Mouse (Mus musculus) limb, embryonic 14.5 days (tissue): Measurements from ENCODE around the gene Epha4. TPM values are rescaled to one million over a fixed set of nuclear protein-coding genes. Genes with fewer than 3 reads are reported as not detected.

Experiments
- ATAC-seq: fragments of 200-750 bp; cut with Nextera tagmentation; 2 replicates; pipeline ENCODE4 v1.8.0; 2017; ENCODE audit warnings: low read depth, moderate number of reproducible peaks, moderate TSS enrichment; ENCODE audit not compliant: low FRiP score
- DNase-seq: peaks from one replicate; pipeline ENCODE4 v3.0.0-alpha.2; 2015; ENCODE audit warnings: low spot score
- H3K27ac ChIP-seq: fragments of 300-500 bp; sonication (generic); replicated peaks from 2 replicates; pipeline ENCODE4 v1.5.1; 2014; ENCODE audit warnings: low read depth, mild to moderate bottlenecking, low read length, moderate library complexity, mixed read lengths
- H3K27me3 ChIP-seq: fragments of 300-500 bp; sonication (generic); 2 replicates; pipeline ENCODE4 v1.6.1; 2014; ENCODE audit warnings: low read length, mixed read lengths; ENCODE audit not compliant: control insufficient read depth, insufficient read depth
- H3K36me3 ChIP-seq: fragments of 300-500 bp; sonication (generic); 2 replicates; pipeline ENCODE4 v1.6.1; 2014; ENCODE audit warnings: mild to moderate bottlenecking, low read length, moderate library complexity, mixed read lengths; ENCODE audit not compliant: control insufficient read depth, insufficient read depth
- H3K4me1 ChIP-seq: fragments of 300-500 bp; sonication (generic); 2 replicates; pipeline ENCODE4 v1.6.1; 2014; ENCODE audit warnings: antibody characterized with exemption, low read length, mixed read lengths; ENCODE audit not compliant: control insufficient read depth, insufficient read depth
- H3K4me2 ChIP-seq: fragments of 300-500 bp; sonication (generic); replicated peaks from 2 replicates; pipeline ENCODE4 v1.6.1; 2014; ENCODE audit warnings: low read depth, mild to moderate bottlenecking, low read length, moderate library complexity; ENCODE audit not compliant: severe bottlenecking
- H3K4me3 ChIP-seq: fragments of 300-500 bp; sonication (generic); replicated peaks from 2 replicates; pipeline ENCODE4 v1.5.1; 2014; ENCODE audit warnings: low read length
- H3K9ac ChIP-seq: fragments of 300-500 bp; sonication (generic); 2 replicates; pipeline ENCODE4 v1.6.1; 2014; ENCODE audit warnings: mild to moderate bottlenecking, low read depth, low read length, moderate library complexity; ENCODE audit not compliant: severe bottlenecking
- H3K9me3 ChIP-seq: fragments of 300-500 bp; sonication (generic); 2 replicates; pipeline ENCODE4 v1.6.1; 2016; ENCODE audit warnings: low read length; ENCODE audit not compliant: control insufficient read depth
- POLR2A ChIP-seq: fragments of 200-500 bp; IDR thresholded peaks from 2 replicates; pipeline ENCODE4 v1.8.0; 2012; ENCODE audit warnings: inconsistent platforms, mild to moderate bottlenecking, moderate library complexity, borderline replicate concordance; ENCODE audit not compliant: insufficient read depth, insufficient read length; ENCODE audit errors: extremely low read depth
- WGBS: fragments of 180-500 bp; shearing (Covaris S2); extraction: QIAGEN DNeasy Blood & Tissue Kit; methylation state at CpG from one replicate; pipeline ENCODE4 v1.1.7; 2014; 5-methylcytosine and 5-hydroxymethylcytosine counted together
- polyA plus RNA-seq, 2 experiments: library from polyadenylated mRNA; depleted of rRNA in 1 of 2; stranded (reverse) in 1 of 2; unstranded in 1 of 2; fragments of >200 nt; fragmentation: Nextera tagmentation in 1 of 2; extraction: Ambion mirVana in 1 of 2; gene quantifications; 2 replicates each; pipeline versions ENCODE4 v1.2.1 to v1.2.3; 2012 to 2014

Gene Epha4
- polyA plus RNA-seq, 2 experiments: 34.5 to 53.5 TPM

- Histone ChIP-seq H3K27me3 (no peaks in the 10 kb centered on the region), H3K4me2 (no peak overlapping the region), H3K36me3 (no peaks in the 10 kb centered on the region), H3K4me3 (no peak overlapping the region), H3K27ac (no peak overlapping the region), H3K9me3 (no peaks in the 10 kb centered on the region), H3K9ac (no peak overlapping the region), H3K4me1 (no peaks in the 10 kb centered on the region)
- no peak for DNase-seq
- 84% methylated on average over 12 of the region's 12 CpGs for WGBS
- TF ChIP-seq POLR2A: no peak
- no peak for ATAC-seq
Measured at GRCm38 (mm10) chr1:77539945-77540344, 25.1 kb upstream of the Epha4 start.

- no peaks in the 10 kb centered on the region for H3K9me3 ChIP-seq
- no peak overlapping the region for H3K4me3 ChIP-seq
- no peak overlapping the region for H3K4me2 ChIP-seq
- H3K4me1 ChIP-seq: no peaks in the 10 kb centered on the region
- TF ChIP-seq POLR2A: no peak
- H3K27me3 ChIP-seq: no peaks in the 10 kb centered on the region
- no peaks in the 10 kb centered on the region for H3K36me3 ChIP-seq
- 78% methylated on average over 2 of the region's 2 CpGs for WGBS
- no peak for ATAC-seq
- H3K27ac ChIP-seq: no peak overlapping the region
- H3K9ac ChIP-seq: no peak overlapping the region
- DNase-seq: no peak
Measured at GRCm38 (mm10) chr1:77538559-77538958, 23.7 kb upstream of the Epha4 start.

GRCm38 (mm10) chr1:77535905-77536304, 21.0 kb upstream of the Epha4 start:
- H3K27me3 ChIP-seq: no peaks in the 10 kb centered on the region
- H3K27ac ChIP-seq: no peak overlapping the region
- no peaks in the 10 kb centered on the region for H3K9me3 ChIP-seq
- H3K4me1 ChIP-seq: no peaks in the 10 kb centered on the region
- H3K4me2 ChIP-seq: no peak overlapping the region
- ATAC-seq (no peak), DNase-seq (no peak)
- no peak overlapping the region for H3K4me3 ChIP-seq
- TF ChIP-seq POLR2A: no peak
- H3K9ac ChIP-seq: no peak overlapping the region
- WGBS: 86% methylated on average over 5 of the region's 5 CpGs
- no peaks in the 10 kb centered on the region for H3K36me3 ChIP-seq

- H3K4me1 ChIP-seq: no peaks in the 10 kb centered on the region
- H3K27ac ChIP-seq: no peak overlapping the region
- no peak for TF ChIP-seq POLR2A
- DNase-seq: no peak
- WGBS: 47% methylated on average over 6 of the region's 6 CpGs
- no peak overlapping the region for H3K4me3 ChIP-seq
- no peak overlapping the region for H3K9ac ChIP-seq
- H3K4me2 ChIP-seq: no peak overlapping the region
- ATAC-seq: no peak
- H3K36me3 ChIP-seq: no peaks in the 10 kb centered on the region
- H3K27me3 ChIP-seq: no peaks in the 10 kb centered on the region
- no peaks in the 10 kb centered on the region for H3K9me3 ChIP-seq
Measured at GRCm38 (mm10) chr1:77532576-77533183, 17.8 kb upstream of the Epha4 start.

GRCm38 (mm10) chr1:77531934-77532575, 17.2 kb upstream of the Epha4 start:
- Histone ChIP-seq H3K9ac (no peak overlapping the region), H3K4me1 (no peaks in the 10 kb centered on the region), H3K4me2 (no peak overlapping the region), H3K27me3 (no peaks in the 10 kb centered on the region), H3K4me3 (no peak overlapping the region), H3K9me3 (no peaks in the 10 kb centered on the region), H3K36me3 (no peaks in the 10 kb centered on the region), H3K27ac (no peak overlapping the region)
- no peak for ATAC-seq
- DNase-seq: no peak
- 59% methylated on average over 5 of the region's 5 CpGs for WGBS
- TF ChIP-seq POLR2A: no peak
